ENCODE assay signal across 8 mouse cellular contexts in genomic region chr13:67813710-67814660, GRCm38 (mm10). TPM values are rescaled to one million over a fixed set of nuclear protein-coding genes. Genes with fewer than 3 reads are reported as not detected.
DNase-seq lines count a peak whose midpoint lies in the region; ATAC-seq and TF ChIP-seq lines count a peak whose summit lies in the region.

Gene Zfp273, plus strand, starts transcription at chr13:67813740.

- H3K4me3 ChIP-seq in bone marrow macrophage, adult 2 months (ENCODE audit: insufficient read depth, low read length), result peak within 1 kb of the TSS; percentile 71
- H3K4me3 ChIP-seq in embryonic fibroblast, embryonic 13.5 days (ENCODE audit: insufficient read depth, low read length), result peak within 1 kb of the TSS; percentile 86
- peak within 1 kb of the TSS; percentile 71 for H3K4me3 ChIP-seq in heart, embryonic 10.5 days
- H3K4me3 ChIP-seq in kidney, embryonic 15.5 days (replicated peaks), result peak within 1 kb of the TSS; percentile 83

- peak within 1 kb of the TSS; percentile 74 for H3K9ac ChIP-seq in kidney, embryonic 15.5 days

- no peak for TF ChIP-seq POLR2A in bone marrow macrophage, adult 2 months (IDR thresholded peaks at IDR 0.05; ENCODE audit: borderline replicate concordance, low read depth, low read length)
- TF ChIP-seq POLR2A in embryonic fibroblast, embryonic 13.5 days (IDR thresholded peaks at IDR 0.05; ENCODE audit: low read depth, low read length), result no peak; the same call in 1 of the 2 replicates

- 5% methylated on average over 31 of the region's 31 CpGs for WGBS in heart, embryonic 10.5 days
- 4% methylated on average over 31 of the region's 31 CpGs for WGBS in kidney, embryonic 15.5 days

- ATAC-seq in kidney, embryonic 15.5 days (replicated peaks; ENCODE audit: low FRiP score), result peak; percentile 96
- peak; percentile 94 for ATAC-seq in monocyte, adult 5-6 weeks (replicated peaks; ENCODE audit: insufficient number of reproducible peaks, low FRiP score, low TSS enrichment, poor library complexity, severe bottlenecking)

- H3K27me3 ChIP-seq in heart, embryonic 10.5 days (ENCODE audit: insufficient read depth, poor library complexity, severe bottlenecking), result no peaks in the 10 kb centered on the region
- no peaks in the 10 kb centered on the region for H3K27me3 ChIP-seq in kidney, embryonic 15.5 days

- H3K9me3 ChIP-seq in heart, embryonic 10.5 days, result no peaks in the 10 kb centered on the region
- peaks cover 9% of the 10 kb centered on the region; the same call in 1 of the 2 replicates for H3K9me3 ChIP-seq in kidney, embryonic 15.5 days (replicated peaks)

- TF ChIP-seq CTCF in bone marrow macrophage, adult 2 months (IDR thresholded peaks at IDR 0.05; ENCODE audit: low read depth, low read length), result no peak
- TF ChIP-seq CTCF in embryonic fibroblast, embryonic 13.5 days (IDR thresholded peaks at IDR 0.05; ENCODE audit: borderline replicate concordance, insufficient read depth, low read length), result no peak

- peaks cover 11% of the 10 kb centered on the region for H3K36me3 ChIP-seq in heart, embryonic 10.5 days
- H3K36me3 ChIP-seq in kidney, embryonic 15.5 days, result peaks cover 19% of the 10 kb centered on the region

- H3K4me2 ChIP-seq in kidney, embryonic 15.5 days, result peak within 1 kb of the TSS; percentile 72

- peak; percentile 79 to 81 for DNase-seq in B cell, adult 2 months
- DNase-seq in heart, embryonic 10.5 days (ENCODE audit: low spot score), result peak; percentile 92
- peak; percentile 69 for DNase-seq in liver
- peak; percentile 58 to 75 for DNase-seq in spleen, postnatal 4 days (ENCODE audit: low spot score in 2 of 2)

- peak within 1 kb of the TSS; percentile 73 for H3K27ac ChIP-seq in bone marrow macrophage, adult 2 months (ENCODE audit: insufficient read depth, low read depth, low read length)
- peak within 1 kb of the TSS; percentile 48 for H3K27ac ChIP-seq in embryonic fibroblast, embryonic 13.5 days (ENCODE audit: insufficient read depth, low read length)
- H3K27ac ChIP-seq in heart, embryonic 10.5 days, result peak within 1 kb of the TSS; percentile 86
- H3K27ac ChIP-seq in kidney, embryonic 15.5 days, result peak within 1 kb of the TSS; percentile 93

- H3K4me1 ChIP-seq in bone marrow macrophage, adult 2 months (ENCODE audit: control insufficient read depth, insufficient read depth, low read length), result no peaks in the 10 kb centered on the region
- no peaks in the 10 kb centered on the region for H3K4me1 ChIP-seq in embryonic fibroblast, embryonic 13.5 days (ENCODE audit: control insufficient read depth, insufficient read depth, low read length)
- no peaks in the 10 kb centered on the region for H3K4me1 ChIP-seq in heart, embryonic 10.5 days
- peaks cover 3% of the 10 kb centered on the region; the same call in 1 of the 2 replicates for H3K4me1 ChIP-seq in kidney, embryonic 15.5 days

RNA-seq across cellular contexts. Expression of gene Zfp273, which starts in this region (rescaled TPM):
- 3.6 and 4.7 TPM in 2 replicates for polyA plus RNA-seq in bone marrow macrophage, adult 2 months (2012; ENCODE audit: insufficient read depth, insufficient read length, missing spikeins)
- polyA plus RNA-seq in embryonic fibroblast, embryonic 13.5 days (2011; ENCODE audit: insufficient read length, low read depth, missing spikeins), result 2.8 and 2.9 TPM in 2 replicates
- 4.3 and 5.6 TPM in 2 replicates for polyA plus RNA-seq in heart, embryonic 10.5 days (2016; fragmentation: Nextera tagmentation; extraction: Ambion mirVana)
- polyA plus RNA-seq in kidney, embryonic 15.5 days (2015; fragmentation: Nextera tagmentation; extraction: Ambion mirVana), result 8.0 and 8.1 TPM in 2 replicates
- 5.4 to 8.3 TPM (median 7.8 TPM) in 3 replicates for total RNA-seq in monocyte, adult 5-6 weeks (2017)

Comparison
In these comparisons a context has a peak if more than half of its experiments do, and no peak if none do; other contexts are left out.
1. Peak in every context shown above with its lines: DNase-seq, ATAC-seq, H3K4me3 ChIP-seq and H3K27ac ChIP-seq.